Mouse (Mus musculus) gonadal fat pad, adult 2 months (tissue): ENCODE measurements at regions not wholly inside any gene's neighbourhood (a gene's known extent, or its start where the extent isn't known, plus 50 kb on each side); places are given as distances from the start of the nearest gene placed in this dataset.

Source experiments
- DNase-seq: peaks from one replicate; pipeline ENCODE4 v3.0.0-alpha.2; 2012; ENCODE audit warnings: low read depth

DNA sequence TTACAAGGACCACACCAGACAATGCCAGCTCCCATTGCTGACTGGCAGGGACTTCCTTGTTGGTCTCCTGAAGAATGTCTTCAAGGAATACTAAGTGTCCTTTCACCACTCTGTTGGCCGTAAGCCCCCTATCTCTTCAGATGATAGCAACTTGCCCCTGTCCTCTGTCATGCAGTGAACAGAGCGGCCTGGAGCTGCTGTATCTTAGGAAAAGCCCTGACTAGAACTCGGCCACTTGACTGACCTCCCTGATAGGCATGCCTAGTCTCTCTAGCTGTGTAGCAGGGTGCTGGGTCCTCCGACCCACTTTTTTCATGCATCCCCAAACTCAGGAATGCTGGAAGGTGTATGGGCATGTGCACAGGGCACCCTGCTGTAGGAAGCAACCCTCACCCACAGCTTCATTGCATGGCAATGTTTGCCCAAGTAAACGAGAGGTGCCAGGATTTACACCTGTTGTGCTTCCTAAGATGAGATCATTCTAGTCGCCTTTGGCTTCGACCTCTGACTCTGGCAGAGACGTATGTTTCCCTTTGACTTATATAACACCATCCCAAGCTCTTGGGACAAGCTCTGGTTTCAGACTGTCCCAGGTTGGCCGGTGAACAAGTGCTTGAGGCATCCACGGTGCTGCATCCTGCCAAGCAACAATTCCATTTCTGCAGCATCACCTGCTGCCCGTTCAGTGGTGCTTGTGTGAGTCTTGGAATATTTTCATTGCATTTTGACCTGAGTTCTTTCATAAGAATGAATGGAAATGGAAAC, 145.1 kb downstream of the Zfp36l1 start:
- peak; percentile 99 for DNase-seq

- DNase-seq, result no peak
Measured at GRCm38 (mm10) chr12:79966621-79967490, 146.0 kb downstream of the Zfp36l1 start.

- no peak for DNase-seq
Measured at GRCm38 (mm10) chr12:79966289-79966615, 146.6 kb downstream of the Zfp36l1 start.

- no peak for DNase-seq
Measured at GRCm38 (mm10) chr12:79965471-79966288, 147.1 kb downstream of the Zfp36l1 start.

DNA sequence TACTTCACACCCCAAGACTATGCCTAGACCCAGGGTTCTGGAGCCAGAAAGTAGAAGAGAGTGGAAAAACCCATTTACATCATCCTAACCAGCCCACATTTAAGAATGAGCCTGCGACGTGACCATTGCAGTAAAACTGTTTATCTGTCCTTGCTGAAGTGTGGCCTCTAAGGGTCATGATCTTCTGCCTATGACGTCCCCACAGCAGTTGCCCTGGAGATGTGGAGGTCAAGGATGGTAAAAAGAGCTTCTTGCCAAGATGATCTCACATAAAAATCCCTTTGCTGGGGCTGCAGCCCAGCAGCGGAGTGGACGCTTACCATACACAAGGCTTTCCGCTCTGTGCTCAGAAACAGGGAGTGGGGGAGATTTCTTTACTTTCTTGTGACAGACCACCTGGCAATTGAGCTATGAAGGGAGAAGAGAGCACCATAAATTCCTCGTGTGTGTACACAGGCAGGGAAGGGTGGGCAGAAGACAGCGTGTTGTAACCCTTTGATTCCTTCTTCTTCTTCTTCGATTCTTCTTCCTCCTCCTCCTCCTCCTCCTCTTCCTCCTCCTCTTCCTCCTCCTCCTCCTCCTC, 149.3 kb downstream of the Zfp36l1 start:
- DNase-seq, result no peak

GRCm38 (mm10) chr12:79962649-79963236, 150.1 kb downstream of the Zfp36l1 start:
- no peak for DNase-seq

DNA sequence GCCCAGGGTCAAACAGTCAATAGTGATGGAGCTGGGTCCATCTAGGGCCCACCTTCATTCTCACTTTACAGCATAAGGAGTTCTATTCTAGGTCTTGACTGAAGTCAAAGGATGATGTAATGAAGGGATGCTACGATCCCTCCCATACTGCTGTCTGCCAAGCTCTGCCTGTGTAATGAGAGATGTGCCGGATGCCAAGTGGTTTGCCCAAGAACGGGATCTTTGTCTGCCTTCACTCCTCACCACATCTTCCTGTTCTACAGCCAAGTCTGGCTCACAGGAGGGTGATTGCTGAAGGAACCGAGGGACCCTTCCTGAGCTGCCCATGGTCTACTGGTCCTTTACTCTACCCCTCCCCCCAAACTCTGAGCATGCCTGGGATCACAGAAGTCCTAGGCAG, 150.9 kb downstream of the Zfp36l1 start:
- no peak for DNase-seq

DNA sequence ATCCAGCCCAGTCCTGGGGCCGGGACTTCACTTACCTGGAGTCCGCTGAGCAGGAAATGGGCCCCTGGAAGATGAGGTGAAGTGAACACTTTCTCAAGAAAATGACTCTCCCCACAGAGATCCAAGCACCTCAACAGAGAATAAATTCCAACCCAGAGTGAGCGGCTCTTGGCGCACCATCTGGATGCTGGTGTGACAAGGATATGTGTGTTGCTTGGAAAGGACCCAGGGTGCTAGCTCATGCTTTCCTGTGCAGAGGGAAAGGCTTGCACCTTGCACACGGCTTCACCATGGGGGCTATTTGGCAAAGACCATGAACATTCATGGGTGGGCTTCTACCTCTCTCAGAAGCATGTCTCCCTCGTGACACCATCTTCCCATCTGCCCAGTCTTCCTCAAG, 151.7 kb downstream of the Zfp36l1 start:
- DNase-seq, result no peak

GRCm38 (mm10) chr12:79960446-79960845, 152.4 kb downstream of the Zfp36l1 start:
- DNase-seq, result no peak

GRCm38 (mm10) chr12:79959540-79960305, 153.1 kb downstream of the Zfp36l1 start:
- no peak for DNase-seq

- DNase-seq, result no peak
Measured at GRCm38 (mm10) chr12:79957211-79957610, 155.6 kb downstream of the Zfp36l1 start.

DNA sequence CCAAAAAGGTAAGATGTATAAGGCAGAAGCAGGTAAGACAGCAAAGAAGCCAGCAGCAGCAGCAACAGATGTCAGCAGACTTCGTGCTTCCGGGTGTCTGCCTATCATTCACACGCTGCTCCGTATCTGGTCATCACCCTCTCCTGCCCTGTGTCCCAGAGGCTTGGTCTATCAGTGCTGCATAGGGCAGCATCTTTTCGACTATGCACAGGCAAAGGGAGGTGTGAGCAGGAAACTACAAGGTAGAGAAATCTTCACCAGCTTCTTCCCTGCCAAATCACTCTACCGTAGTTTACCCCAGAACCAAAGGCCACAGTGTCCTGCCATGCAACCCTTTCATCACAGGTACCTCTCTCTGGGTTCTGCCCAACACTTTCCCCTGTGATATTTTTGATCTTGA, 156.5 kb downstream of the Zfp36l1 start:
- DNase-seq, result no peak

GRCm38 (mm10) chr12:79955501-79955900, 157.3 kb downstream of the Zfp36l1 start:
- DNase-seq, result no peak

GRCm38 (mm10) chr12:79950579-79951112, 162.2 kb downstream of the Zfp36l1 start:
- DNase-seq, result no peak

DNA sequence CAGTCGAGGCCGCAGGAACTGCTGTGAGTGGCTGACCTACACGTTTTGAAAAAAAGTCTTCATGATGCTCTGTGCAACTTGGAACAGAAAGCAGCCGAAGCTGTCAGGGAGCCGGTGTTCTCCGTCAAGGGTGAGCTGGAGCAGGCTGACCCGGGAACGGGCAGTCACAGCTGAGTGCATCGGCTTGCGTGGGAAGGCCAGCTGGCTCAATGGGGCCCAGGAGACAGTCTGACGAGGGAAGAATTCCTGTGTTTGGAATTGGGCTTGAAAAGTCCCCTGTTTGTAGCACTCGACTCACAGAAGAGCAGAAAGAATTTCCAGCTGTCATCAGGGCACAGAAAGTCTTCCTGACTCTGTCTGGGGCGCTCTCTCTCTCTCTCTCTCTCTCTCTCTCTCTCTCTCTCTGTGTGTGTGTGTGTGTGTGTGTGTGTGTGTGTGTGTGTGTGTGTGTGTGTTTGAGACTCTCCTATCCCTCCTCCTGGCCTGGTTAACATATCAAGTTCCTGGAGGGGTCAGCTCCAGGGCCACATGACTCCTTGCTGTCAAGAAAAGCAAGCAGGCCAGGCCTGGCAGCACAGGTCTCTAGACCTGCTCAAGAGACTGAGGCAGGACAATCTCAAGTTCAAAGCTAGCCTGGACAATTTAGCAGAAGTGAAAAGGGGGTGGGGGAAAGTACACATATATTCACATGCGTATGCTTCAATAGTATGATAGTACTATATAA, 163.6 kb downstream of the Zfp36l1 start:
- no peak for DNase-seq

GRCm38 (mm10) chr12:79947574-79947973, 165.2 kb downstream of the Zfp36l1 start:
- no peak for DNase-seq

GRCm38 (mm10) chr12:79946777-79947176, 166.0 kb downstream of the Zfp36l1 start:
- no peak for DNase-seq

DNA sequence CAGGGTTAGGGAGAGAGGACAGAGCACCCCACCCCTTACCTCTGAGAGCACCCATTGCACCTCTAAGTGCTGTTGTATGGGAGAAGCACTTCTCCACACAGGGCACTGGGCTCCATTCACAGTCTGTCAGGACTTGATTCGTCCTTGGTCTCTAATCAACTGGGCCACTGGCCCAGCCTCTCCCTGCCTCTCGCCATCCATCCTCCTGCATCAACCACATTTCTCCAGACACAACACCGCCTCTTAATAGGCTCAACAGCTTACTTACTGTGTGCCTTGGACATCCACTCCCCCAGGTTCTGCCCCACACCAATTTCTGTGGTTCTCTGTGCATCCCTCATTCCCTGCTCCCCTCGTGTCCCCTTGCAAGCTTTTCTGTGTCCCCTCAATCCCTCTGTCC, 166.9 kb downstream of the Zfp36l1 start:
- DNase-seq, result no peak

DNA sequence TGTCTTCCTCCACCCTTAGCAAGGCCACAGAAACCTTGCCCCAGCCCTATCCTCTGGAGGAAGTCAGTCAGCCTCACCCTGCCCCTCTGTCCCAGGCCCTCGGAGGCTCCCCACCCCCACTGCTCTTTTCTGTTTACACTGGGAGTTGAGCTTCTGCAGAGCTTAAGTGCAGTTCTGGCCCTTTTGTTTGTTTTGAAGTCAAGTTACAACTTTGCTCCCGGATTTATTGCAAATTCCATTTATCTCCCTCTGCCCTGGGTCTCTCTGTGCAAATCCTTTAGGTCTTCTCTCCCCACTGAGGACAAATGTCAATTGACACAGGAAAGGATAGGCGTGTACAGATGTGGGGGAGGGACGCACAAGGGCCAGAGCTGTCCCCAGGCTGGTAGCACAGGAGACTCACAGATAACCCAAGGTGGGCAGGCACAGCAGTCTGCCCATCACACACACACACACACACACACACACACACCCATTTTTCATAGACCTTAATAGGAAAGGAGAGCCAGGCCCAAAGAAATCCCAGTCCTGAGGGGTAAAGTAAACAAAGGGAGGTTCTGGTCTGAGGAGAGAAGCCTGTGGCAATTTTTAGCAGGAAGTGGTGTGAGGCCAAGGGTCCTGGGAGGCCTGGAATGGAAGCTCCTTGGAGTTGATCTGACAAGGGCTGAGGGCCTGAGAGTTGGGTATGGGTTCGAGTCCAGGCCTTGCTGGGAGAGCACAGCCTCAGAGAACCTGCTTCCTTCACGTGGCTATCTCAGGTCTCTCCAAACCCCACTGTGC, 167.9 kb downstream of the Zfp36l1 start:
- no peak for DNase-seq
